Mouse (Mus musculus) midbrain, embryonic 14.5 days (tissue): ENCODE data around the gene Phb. TPM values are rescaled to one million over a fixed set of nuclear protein-coding genes. Genes with fewer than 3 reads are reported as not detected.
A peak's percentile ranks its signal among the peaks of the same experiment; 100 is the strongest.

Source experiments
- ATAC-seq: fragments of 200-750 bp; cut with Nextera tagmentation; 2 replicates; pipeline ENCODE4 v1.8.0; 2017; ENCODE audit warnings: moderate number of reproducible peaks, moderate library complexity; ENCODE audit not compliant: low FRiP score, low TSS enrichment
- DNase-seq: peaks from one replicate; pipeline ENCODE4 v3.0.0-alpha.2; 2015
- H3K27ac ChIP-seq: fragments of 300-500 bp; sonication (generic); replicated peaks from 2 replicates; pipeline ENCODE4 v1.5.1; 2014; ENCODE audit warnings: mild to moderate bottlenecking, low read depth, low read length, moderate library complexity
- H3K27me3 ChIP-seq: fragments of 300-500 bp; sonication (generic); 2 replicates; pipeline ENCODE4 v1.6.1; 2014; ENCODE audit warnings: low read length, control low read depth, mixed read lengths; ENCODE audit not compliant: control insufficient read depth, insufficient read depth
- H3K36me3 ChIP-seq: fragments of 300-500 bp; sonication (generic); 2 replicates; pipeline ENCODE4 v1.6.1; 2014; ENCODE audit warnings: low read length, control low read depth; ENCODE audit not compliant: control insufficient read depth, insufficient read depth
- H3K4me1 ChIP-seq: fragments of 300-500 bp; sonication (generic); 2 replicates; pipeline ENCODE4 v1.6.1; 2014; ENCODE audit warnings: mild to moderate bottlenecking, antibody characterized with exemption, low read length, control low read depth; ENCODE audit not compliant: control insufficient read depth, insufficient read depth
- H3K4me2 ChIP-seq: fragments of 300-500 bp; sonication (generic); 2 replicates; pipeline ENCODE4 v1.6.1; 2014; ENCODE audit warnings: mild to moderate bottlenecking, low read length, moderate library complexity
- H3K4me3 ChIP-seq: fragments of 300-500 bp; sonication (generic); replicated peaks from 2 replicates; pipeline ENCODE4 v1.5.1; 2014; ENCODE audit warnings: low read depth, low read length
- H3K9ac ChIP-seq: fragments of 300-500 bp; sonication (generic); replicated peaks from 2 replicates; pipeline ENCODE4 v1.6.1; 2014; ENCODE audit warnings: mild to moderate bottlenecking, low read length, moderate library complexity
- H3K9me3 ChIP-seq: fragments of 300-500 bp; sonication (generic); 2 replicates; pipeline ENCODE4 v1.6.1; 2016; ENCODE audit warnings: low read length, control low read depth, mixed read lengths; ENCODE audit not compliant: control insufficient read depth
- WGBS: fragments of 180-500 bp; shearing (Covaris S2); extraction: QIAGEN DNeasy Blood & Tissue Kit; methylation state at CpG from one replicate; pipeline ENCODE4 v1.1.7; 2014; 5-methylcytosine and 5-hydroxymethylcytosine counted together
- polyA plus RNA-seq: library from polyadenylated mRNA; unstranded; fragments of >200 nt; fragmentation: Nextera tagmentation; extraction: Ambion mirVana; gene quantifications from 2 replicates; pipeline ENCODE4 v1.2.1, GENCODE M21; 2014

Gene Phb
- polyA plus RNA-seq, 1 experiment from 2014 or later = 183 TPM

- Histone ChIP-seq H3K36me3 (no peaks in the 10 kb centered on the region), H3K9ac (peak overlapping the region; percentile 97), H3K27ac (peak overlapping the region; percentile 97), H3K27me3 (no peaks in the 10 kb centered on the region), H3K4me3 (peak overlapping the region; percentile 91), H3K9me3 (no peaks in the 10 kb centered on the region), H3K4me2 (peak overlapping the region; percentile 86), H3K4me1 (peaks cover 23% of the 10 kb centered on the region)
- 34% methylated on average over 12 of the region's 12 CpGs for WGBS
- peak; percentile 39 for DNase-seq
- no peak for ATAC-seq
Observed at GRCm38 (mm10) chr11:95712085-95712562, 45.4 kb downstream of the Phb start.

GRCm38 (mm10) chr11:95712563-95713224 is 45.9 kb downstream of the Phb start, which contains the start of gene Zfp652:
Gene Zfp652, plus strand, starts transcription at chr11:95712673.
- Histone ChIP-seq H3K36me3 (no peaks in the 10 kb centered on the region), H3K9ac (peak within 1 kb of the TSS; percentile 97), H3K27me3 (no peaks in the 10 kb centered on the region), H3K9me3 (no peaks in the 10 kb centered on the region), H3K27ac (peak within 1 kb of the TSS; percentile 97), H3K4me1 (peaks cover 23% of the 10 kb centered on the region), H3K4me2 (peak within 1 kb of the TSS; percentile 86), H3K4me3 (peak within 1 kb of the TSS; percentile 91)
- ATAC-seq (peak; percentile 88), DNase-seq (peak; percentile 96)
- WGBS = under 1% methylated on average over 49 of the region's 103 CpGs

GRCm38 (mm10) chr11:95713225-95713810 is 46.6 kb downstream of the Phb start:
- WGBS = 1% methylated on average over 45 of the region's 49 CpGs
- DNase-seq = no peak
- no peaks in the 10 kb centered on the region for H3K27me3 ChIP-seq

GRCm38 (mm10) chr11:95713811-95714241 is 47.1 kb downstream of the Phb start:
- peak overlapping the region; percentile 91 for H3K4me3 ChIP-seq
- no peaks in the 10 kb centered on the region for H3K36me3 ChIP-seq
- peaks cover 23% of the 10 kb centered on the region for H3K4me1 ChIP-seq
- H3K27ac ChIP-seq = peak overlapping the region; percentile 97
- WGBS = 0% methylated on average over 13 of the region's 13 CpGs
- peak; percentile 60 for DNase-seq
- H3K9ac ChIP-seq = peak overlapping the region; percentile 97
- H3K4me2 ChIP-seq = peak overlapping the region; percentile 86
- H3K27me3 ChIP-seq = no peaks in the 10 kb centered on the region
- H3K9me3 ChIP-seq = no peaks in the 10 kb centered on the region
- no peak for ATAC-seq

More at GRCm38 (mm10) chr11:95713225-95713810, 46.6 kb downstream of the Phb start:
- peak; percentile 65 for ATAC-seq
- Histone ChIP-seq H3K9me3 (no peaks in the 10 kb centered on the region), H3K36me3 (no peaks in the 10 kb centered on the region), H3K4me1 (peaks cover 23% of the 10 kb centered on the region), H3K4me2 (peak overlapping the region; percentile 86), H3K27ac (peak overlapping the region; percentile 97), H3K4me3 (peak overlapping the region; percentile 91), H3K9ac (peak overlapping the region; percentile 97)

GRCm38 (mm10) chr11:95714411-95714810 is 47.7 kb downstream of the Phb start:
- Histone ChIP-seq H3K4me2 (peak overlapping the region; percentile 86), H3K27me3 (no peaks in the 10 kb centered on the region), H3K9ac (peak overlapping the region; percentile 97), H3K4me3 (peak overlapping the region; percentile 91), H3K4me1 (peaks cover 23% of the 10 kb centered on the region), H3K36me3 (no peaks in the 10 kb centered on the region), H3K9me3 (no peaks in the 10 kb centered on the region), H3K27ac (peak overlapping the region; percentile 97)
- no peak for ATAC-seq
- DNase-seq = no peak
- 38% methylated on average over 7 of the region's 7 CpGs for WGBS

GRCm38 (mm10) chr11:95716136-95716535 is 49.4 kb downstream of the Phb start:
- no peaks in the 10 kb centered on the region for H3K9me3 ChIP-seq
- ATAC-seq = no peak
- peak overlapping the region; percentile 86; the same call in 1 of the 2 replicates for H3K4me2 ChIP-seq
- H3K27me3 ChIP-seq = no peaks in the 10 kb centered on the region
- H3K4me3 ChIP-seq = no peak overlapping the region
- DNase-seq = no peak
- no peak overlapping the region for H3K27ac ChIP-seq
- H3K4me1 ChIP-seq = peaks cover 23% of the 10 kb centered on the region
- WGBS = 68% methylated on average over 8 of the region's 8 CpGs
- H3K9ac ChIP-seq = no peak overlapping the region
- no peaks in the 10 kb centered on the region for H3K36me3 ChIP-seq

- 88% methylated on average over 3 of the region's 3 CpGs for WGBS
- Histone ChIP-seq H3K4me2 (no peak overlapping the region), H3K36me3 (no peaks in the 10 kb centered on the region), H3K9me3 (no peaks in the 10 kb centered on the region), H3K4me3 (no peak overlapping the region), H3K4me1 (peaks cover 22% of the 10 kb centered on the region), H3K9ac (no peak overlapping the region), H3K27ac (no peak overlapping the region), H3K27me3 (no peaks in the 10 kb centered on the region)
- ATAC-seq (no peak), DNase-seq (no peak)
Observed at GRCm38 (mm10) chr11:95719356-95719755, 52.6 kb downstream of the Phb start.

GRCm38 (mm10) chr11:95723287-95723686 is 56.5 kb downstream of the Phb start, which contains the start of gene B130006D01Rik:
Gene B130006D01Rik, plus strand, starts transcription at chr11:95723587.
- H3K27ac ChIP-seq = no peak within 1 kb of the TSS
- no peak within 1 kb of the TSS for H3K4me3 ChIP-seq
- 94% methylated on average over 5 of the region's 5 CpGs for WGBS
- H3K4me2 ChIP-seq = no peak within 1 kb of the TSS
- H3K36me3 ChIP-seq = no peaks in the 10 kb centered on the region
- ATAC-seq (no peak), DNase-seq (no peak)
- H3K9ac ChIP-seq = no peak within 1 kb of the TSS
- H3K9me3 ChIP-seq = no peaks in the 10 kb centered on the region
- H3K4me1 ChIP-seq = no peaks in the 10 kb centered on the region
- H3K27me3 ChIP-seq = no peaks in the 10 kb centered on the region
